Mouse (Mus musculus) adrenal gland, postnatal 10 days (tissue): ENCODE data around the gene Npc2. TPM values are rescaled to one million over a fixed set of nuclear protein-coding genes. Genes with fewer than 3 reads are reported as not detected.
A peak's percentile ranks its signal among the peaks of the same experiment; 100 is the strongest.

Experiments used
- DNase-seq: peaks from one replicate; pipeline ENCODE4 v3.0.0; 2021; ENCODE audit warnings: mixed read lengths
- long read RNA-seq, 2 experiments: library from polyadenylated mRNA; stranded (forward); transcript quantifications; one replicate each; pipeline ENCODE4 v2.0.0; 2021
- total RNA-seq, 2 experiments: library from RNA; stranded (reverse); gene quantifications; 2 replicates each; pipeline ENCODE4 v1.2.3; 2021

Npc2 gene
- total RNA-seq, result 10 to 100 TPM; 65.4 to 69.5 TPM
- long read RNA-seq, experiment 1, transcript Npc2-201 (4 exons, 3,299 nt), result major isoform, 194 of 217 reads
- long read RNA-seq, experiment 1, partial matches to known transcripts, result 9 of 217 reads
- long read RNA-seq, experiment 1, other reads (novel, unspliced or antisense), result 14 of 217 reads
- long read RNA-seq, experiment 2, transcript Npc2-201 (4 exons, 3,299 nt), result major isoform, 128 of 136 reads
- long read RNA-seq, experiment 2, partial matches to known transcripts, result 5 of 136 reads
- long read RNA-seq, experiment 2, other reads (novel, unspliced or antisense), result 2 of 136 reads

DNA sequence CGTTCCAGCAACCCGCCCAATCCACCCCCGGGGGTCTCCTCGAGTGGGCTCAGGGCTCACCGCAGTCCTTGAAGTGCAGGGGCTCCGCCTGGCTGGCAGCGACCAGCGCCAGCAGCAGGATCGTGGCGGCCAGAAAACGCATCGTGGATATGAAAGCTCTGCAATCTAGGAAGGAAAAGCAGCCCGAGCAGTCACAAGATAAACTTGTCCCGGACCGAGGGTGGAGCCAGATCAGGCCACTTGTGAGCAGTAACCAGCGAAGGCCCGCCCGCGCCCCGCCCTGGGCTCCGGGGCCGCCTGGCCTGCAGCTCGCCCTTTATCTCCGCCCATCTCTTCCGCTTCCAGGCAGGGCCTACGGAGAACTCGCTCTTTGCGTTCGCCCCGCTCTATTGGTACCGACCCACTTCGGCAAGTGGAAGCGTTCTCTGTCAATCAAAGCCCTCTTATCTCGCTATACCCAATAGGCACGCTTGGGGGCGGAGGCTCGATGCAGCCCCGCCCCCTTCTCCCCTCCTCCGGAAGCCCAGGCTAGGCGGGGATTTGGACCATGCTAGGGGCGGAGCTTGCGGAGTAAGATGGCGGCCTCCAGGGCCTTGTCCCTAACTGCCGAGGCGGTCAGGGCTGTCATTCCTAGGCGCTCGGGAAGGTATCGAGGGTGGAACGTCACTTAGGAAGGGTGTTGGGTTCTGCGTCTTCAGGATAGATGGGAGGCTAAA is at the start of gene Npc2, which contains the start of gene Isca2:
TSS of gene Npc2 (minus strand) at position 427 of the 716 bp plus-strand sequence.
TSS of gene Isca2 (plus strand) at position 526 of the 716 bp plus-strand sequence.
- DNase-seq, result peak; percentile 98

GRCm38 (mm10) chr12:84819236-84820168 is 46.5 kb upstream of the Npc2 start:
- no peak for DNase-seq

DNA sequence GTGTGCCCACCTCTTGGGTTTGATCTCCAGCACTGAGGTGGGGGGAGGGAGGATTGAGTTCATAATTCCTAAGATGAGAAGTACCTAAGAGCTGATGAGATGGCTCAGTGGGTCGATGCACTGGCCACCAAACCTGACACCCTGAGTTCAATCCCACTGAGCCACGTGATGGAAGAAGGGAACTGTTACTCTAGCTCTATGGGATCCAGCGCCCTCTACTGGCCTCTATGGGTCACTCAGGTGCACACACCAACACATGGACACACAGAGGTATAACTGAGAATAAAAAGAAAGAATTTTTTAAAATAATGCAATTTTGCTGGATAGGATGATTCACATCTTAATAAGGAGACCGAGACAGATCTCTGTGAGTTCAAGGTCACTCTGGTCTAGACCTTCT is 45.5 kb upstream of the Npc2 start:
- no peak for DNase-seq

DNA sequence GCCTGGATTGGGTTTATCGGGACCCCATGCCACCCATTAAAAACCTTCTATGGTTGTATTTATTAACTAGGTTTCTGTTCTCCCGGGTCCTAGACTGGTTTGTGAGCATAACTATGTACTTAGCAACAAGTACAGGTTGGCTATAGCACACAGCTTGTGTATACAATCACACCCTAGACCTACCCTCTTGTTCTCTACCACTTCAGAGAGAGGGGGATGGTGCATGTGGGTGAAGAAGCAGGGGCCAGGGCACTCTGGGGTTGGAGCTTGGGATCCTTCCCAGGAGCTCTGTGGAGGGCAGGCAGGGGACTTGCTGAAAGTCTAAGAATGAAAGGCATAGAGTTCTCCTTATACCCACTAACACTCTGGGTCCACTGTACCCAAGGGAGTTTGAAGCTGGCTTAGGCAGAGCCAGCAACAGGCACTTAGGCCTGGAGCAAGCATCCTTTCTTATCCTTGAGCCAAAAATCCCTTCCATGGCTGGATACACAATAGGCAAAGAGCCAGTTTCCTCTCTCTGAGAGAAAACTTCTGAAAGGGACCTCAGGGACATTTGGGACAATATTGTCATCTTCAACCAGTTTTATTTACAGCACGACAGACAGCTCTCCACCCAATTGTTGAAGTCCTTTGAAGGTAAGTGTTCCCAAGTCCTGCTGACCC is 41.8 kb upstream of the Npc2 start:
- peak; percentile 29 for DNase-seq

GRCm38 (mm10) chr12:84813773-84814172 is 40.8 kb upstream of the Npc2 start:
- DNase-seq, result peak; percentile 31

- peak; percentile 67 for DNase-seq
Observed at GRCm38 (mm10) chr12:84812004-84812403, 39.1 kb upstream of the Npc2 start.

GRCm38 (mm10) chr12:84811510-84811909 is 38.6 kb upstream of the Npc2 start:
- DNase-seq, result peak; percentile 54

- peak; percentile 36 for DNase-seq
Observed at GRCm38 (mm10) chr12:84810810-84811209, 37.9 kb upstream of the Npc2 start.

GRCm38 (mm10) chr12:84809033-84809432 is 36.1 kb upstream of the Npc2 start:
- no peak for DNase-seq

- DNase-seq, result no peak
Observed at GRCm38 (mm10) chr12:84807351-84807750, 34.4 kb upstream of the Npc2 start.

GRCm38 (mm10) chr12:84806726-84807125 is 33.8 kb upstream of the Npc2 start:
- DNase-seq, result peak; percentile 55

GRCm38 (mm10) chr12:84806010-84806409 is 33.1 kb upstream of the Npc2 start:
- no peak for DNase-seq

- peak; percentile 50 for DNase-seq
Observed at GRCm38 (mm10) chr12:84805228-84805842, 32.4 kb upstream of the Npc2 start.

DNA sequence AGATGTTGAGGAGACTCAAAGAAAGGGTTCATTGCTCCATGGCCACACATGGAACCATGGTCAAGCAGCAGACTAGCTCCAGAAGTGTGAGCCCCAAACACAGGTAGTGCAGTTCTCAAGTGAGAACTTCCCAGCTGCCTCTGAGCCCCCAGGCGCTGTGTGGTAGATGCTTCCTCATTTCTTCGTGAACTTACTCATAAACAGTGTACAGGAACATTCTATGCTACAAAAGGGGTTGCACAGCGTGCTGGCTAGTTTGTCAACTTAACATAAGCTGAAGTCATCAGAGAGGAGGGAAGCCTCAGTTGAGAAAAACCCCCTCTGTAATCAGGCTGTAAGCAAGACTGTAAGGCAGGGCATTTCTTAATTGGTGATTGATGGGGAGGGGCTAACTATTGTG is 29.7 kb upstream of the Npc2 start:
- DNase-seq, result no peak

GRCm38 (mm10) chr12:84801532-84802110 is 28.7 kb upstream of the Npc2 start:
- DNase-seq, result peak; percentile 55

DNA sequence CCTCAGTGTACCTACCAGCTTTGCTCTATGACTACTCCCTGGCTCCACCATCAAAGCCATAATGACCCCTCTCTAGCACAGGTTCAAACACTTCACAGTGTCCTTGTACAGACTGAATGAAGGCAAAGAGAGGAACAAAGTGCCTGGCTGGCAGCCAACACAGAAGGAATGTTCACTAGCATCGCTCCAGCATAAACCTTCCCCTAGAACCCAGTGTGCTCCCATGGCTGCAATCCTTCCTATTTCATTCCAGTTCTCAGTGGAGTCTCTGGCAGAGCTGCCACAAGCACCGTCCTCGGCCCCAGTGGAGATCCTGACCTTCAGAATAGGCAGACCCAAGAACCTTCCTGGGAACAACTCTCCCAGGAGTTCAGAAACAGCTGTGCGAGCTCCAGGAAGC is 27.5 kb upstream of the Npc2 start:
- DNase-seq, result peak; percentile 72

DNA sequence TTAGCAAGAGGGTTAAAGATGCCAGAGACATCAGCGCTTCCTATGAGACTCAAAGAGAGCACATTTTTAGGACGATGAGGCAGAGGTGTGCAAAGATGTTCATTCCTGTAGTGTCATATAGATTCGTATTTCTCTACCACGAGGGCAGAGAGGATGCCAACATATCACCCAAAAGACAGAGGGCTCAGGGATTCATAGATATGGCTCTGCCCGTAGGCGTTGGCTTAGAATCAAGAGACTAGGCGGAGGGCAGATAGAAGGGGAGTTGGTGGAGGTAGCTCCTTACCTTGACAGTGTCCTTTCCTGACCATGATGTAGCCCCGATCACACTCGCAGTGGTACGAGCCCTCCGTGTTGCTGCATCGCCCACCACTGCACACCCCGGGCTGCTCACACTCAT is 26.1 kb upstream of the Npc2 start:
- no peak for DNase-seq

DNA sequence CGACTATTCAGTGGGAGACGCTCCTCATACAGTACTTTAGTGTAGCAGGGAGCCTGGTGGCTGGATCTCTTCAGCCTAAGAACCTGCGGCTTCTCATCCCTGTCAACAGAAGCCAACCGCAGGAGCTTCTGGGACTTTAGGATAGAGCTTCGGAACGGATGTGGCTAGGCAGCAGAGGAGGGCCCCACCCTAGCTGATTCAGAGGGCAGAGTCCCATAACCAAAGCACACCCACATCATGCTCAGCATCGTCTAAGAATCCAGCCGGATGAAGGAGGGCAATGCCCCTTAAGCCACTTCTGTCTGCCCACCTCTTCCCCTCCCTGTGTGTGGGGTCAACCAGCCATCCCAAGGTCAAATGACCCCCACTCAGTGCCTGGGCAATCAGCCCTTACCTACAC is 21.7 kb upstream of the Npc2 start:
- no peak for DNase-seq

- no peak for DNase-seq
Observed at GRCm38 (mm10) chr12:84792629-84793028, 19.7 kb upstream of the Npc2 start.

DNA sequence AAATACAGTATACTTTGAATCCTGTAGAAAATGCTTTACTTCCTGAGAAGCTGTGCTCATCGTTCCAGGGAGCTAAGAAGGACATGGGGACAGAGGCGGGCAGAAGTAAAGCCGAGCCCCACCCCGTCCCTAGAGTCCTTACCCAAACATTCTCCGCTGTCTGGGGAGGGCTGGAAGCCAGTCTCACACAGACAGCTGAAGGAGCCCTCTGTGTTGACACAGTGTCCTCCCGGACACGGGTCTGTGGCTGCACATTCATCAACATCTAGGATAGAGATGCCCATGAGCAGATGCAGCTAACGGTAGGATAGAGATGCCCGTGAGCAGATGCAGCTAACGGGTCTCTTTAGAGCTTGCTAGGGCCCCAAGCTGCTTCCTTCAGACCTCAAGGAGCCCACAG is 17.9 kb upstream of the Npc2 start:
- DNase-seq, result peak; percentile 18

DNA sequence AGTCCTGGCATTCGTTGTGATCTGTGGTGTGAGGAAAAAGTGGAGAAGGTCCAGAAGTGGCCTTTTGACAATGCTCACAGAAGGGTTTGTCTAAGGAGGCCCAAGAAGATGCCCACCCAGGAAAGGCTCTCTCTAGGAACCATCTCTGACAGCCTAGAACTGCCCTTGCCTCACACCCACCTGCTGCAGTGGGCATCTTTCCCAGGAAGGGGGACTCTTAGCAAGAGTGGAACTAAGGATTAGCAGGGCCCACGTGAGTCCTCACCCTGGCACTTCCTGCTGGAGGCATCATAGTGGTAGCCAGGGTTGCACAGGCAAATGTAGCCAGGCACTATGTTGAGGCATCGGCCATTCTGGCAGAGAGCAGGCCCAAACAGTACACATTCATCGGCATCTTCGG is 13.1 kb upstream of the Npc2 start:
- DNase-seq, result no peak
